Mouse (Mus musculus) heart, postnatal 36 days (tissue): ENCODE data around the gene Fam189b. TPM values are rescaled to one million over a fixed set of nuclear protein-coding genes. Genes with fewer than 3 reads are reported as not detected.
A peak's percentile ranks its signal among the peaks of the same experiment; 100 is the strongest.
"Not testable (repeated sequence)": the region's sequence is repeated elsewhere in the genome, so short reads cannot be mapped to it uniquely, and the experiment has no call there.

Source experiments
- DNase-seq, 2 experiments: peaks; one replicate each; pipeline ENCODE4 v3.0.0; 2021 to 2022
- intact Hi-C: fragments of 180-260 bp; cut with DNase I; formaldehyde crosslinking; loops from one replicate; pipeline ENCODE4 v1.15.1; 2025
- total RNA-seq, 2 experiments: library from RNA; stranded (reverse); gene quantifications; 2 replicates each; pipeline ENCODE4 v1.2.3; 2021

The Fam189b gene
- total RNA-seq, 2 experiments from 2014 or later, result 4.6 to 5.5 TPM

- DNase-seq, result no peak
- intact Hi-C loops, result no loop called here
These were observed 16.9 kb downstream of the Fam189b start for GRCm38 (mm10) chr3:89199839-89200238.

DNA sequence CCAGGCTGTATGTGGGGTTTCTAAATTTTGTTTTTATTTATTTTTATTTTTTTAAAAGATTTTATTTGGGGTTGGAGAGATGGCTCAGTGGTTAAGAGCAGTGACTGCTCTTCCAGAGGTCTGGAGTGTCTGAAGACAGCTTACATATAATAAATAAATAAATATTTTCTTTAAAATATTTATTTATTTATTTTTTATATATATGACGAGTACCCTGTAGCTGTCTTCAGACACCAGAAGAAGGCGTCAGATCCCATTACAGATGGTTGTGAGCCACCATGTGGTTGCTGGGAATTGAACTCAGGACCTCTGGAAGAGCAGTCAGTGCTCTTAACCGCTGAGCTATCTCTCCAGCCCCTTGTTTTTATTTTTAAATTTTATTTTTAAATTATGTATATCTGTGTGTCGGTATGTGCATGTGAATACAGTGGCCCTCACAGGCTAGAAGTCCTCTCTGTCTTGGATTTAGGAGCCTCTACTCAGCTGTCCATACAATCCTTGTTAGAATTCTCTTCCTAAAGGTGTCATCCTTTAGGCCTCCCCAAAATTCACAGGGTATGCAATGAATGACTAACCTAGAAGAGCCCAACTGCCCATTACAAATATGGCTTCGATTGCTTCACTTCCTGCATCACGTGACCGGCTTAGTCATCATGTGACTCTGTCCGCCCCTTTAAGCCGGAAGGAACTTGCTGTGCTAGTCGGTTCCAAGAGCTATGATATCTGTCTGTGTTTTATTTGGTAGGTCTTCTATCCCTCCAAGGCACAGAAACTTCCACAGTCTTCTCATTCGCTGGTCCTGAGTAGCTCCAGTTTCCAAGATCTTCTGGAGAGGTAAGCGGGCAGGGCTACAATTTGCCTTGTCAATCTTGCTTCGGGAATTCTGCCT is 19.6 kb downstream of the Fam189b start, which contains the start of gene Gba:
TSS of gene Gba (plus strand) at position 676 of the 889 bp plus-strand sequence.
- intact Hi-C loops, result no loop called here

DNA sequence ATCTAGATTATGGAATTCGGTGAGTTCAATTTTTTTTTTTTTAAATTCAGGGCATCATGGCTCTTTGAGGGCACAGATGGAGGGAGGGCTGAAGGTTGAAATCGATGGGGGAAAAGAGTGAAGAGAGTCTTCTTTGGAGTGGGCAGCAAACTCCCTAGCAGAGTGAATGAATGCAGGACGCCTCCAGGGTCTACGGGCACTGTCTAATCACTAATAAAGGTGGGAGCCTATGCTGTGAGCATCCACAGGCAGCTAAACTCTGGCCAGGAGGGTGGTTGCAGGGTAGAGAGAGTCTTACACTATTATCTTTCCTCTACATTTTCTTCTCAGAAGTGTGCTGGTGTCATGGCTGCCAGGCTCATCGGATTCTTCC is 20.2 kb downstream of the Fam189b start:
- no peak for DNase-seq
- intact Hi-C loops, result no loop called here

More for the DNA sequence above, 19.6 kb downstream of the Fam189b start, which contains the start of gene Gba:
- peak; percentile 87 to 88 for DNase-seq

- no peak for DNase-seq
- intact Hi-C loops, result no loop called here
These were observed 23.1 kb downstream of the Fam189b start for GRCm38 (mm10) chr3:89206079-89206478.

- intact Hi-C loops, result no loop called here
- no peak for DNase-seq
These were observed 23.8 kb downstream of the Fam189b start for GRCm38 (mm10) chr3:89206695-89207094.

DNA sequence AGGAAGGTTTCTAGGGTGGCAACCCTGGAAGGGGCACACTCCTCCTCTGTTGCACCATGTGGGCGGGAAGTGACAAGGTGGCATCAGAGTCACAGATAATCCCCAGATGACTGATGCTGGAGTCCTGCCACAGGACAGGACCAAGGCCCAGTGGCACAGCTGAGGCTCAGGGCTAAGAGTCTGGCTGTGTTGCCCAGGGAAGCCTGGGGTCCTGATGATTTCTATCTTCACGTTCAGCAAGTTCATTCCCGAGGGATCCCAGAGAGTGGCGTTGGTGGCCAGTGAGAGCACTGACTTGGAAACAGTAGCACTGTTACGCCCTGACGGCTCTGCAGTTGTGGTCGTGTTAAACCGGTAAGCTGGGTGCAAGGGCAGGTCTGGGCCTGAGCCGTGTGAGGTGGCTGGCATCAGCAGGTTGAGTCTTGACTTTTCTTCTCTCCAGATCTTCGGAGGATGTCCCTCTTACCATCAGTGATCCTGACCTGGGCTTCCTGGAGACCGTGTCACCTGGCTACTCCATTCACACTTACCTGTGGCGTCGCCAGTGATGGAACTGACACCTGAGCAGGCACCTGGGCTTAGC is 25.2 kb downstream of the Fam189b start:
- intact Hi-C loops, result no loop called here
- no peak for DNase-seq

- no peak for DNase-seq
- intact Hi-C loops, result no loop called here
These were observed 25.8 kb downstream of the Fam189b start for GRCm38 (mm10) chr3:89208736-89209135.

- DNase-seq, result no peak
- intact Hi-C loops, result no loop called here
These were observed 26.8 kb downstream of the Fam189b start for GRCm38 (mm10) chr3:89209731-89210130.

DNA sequence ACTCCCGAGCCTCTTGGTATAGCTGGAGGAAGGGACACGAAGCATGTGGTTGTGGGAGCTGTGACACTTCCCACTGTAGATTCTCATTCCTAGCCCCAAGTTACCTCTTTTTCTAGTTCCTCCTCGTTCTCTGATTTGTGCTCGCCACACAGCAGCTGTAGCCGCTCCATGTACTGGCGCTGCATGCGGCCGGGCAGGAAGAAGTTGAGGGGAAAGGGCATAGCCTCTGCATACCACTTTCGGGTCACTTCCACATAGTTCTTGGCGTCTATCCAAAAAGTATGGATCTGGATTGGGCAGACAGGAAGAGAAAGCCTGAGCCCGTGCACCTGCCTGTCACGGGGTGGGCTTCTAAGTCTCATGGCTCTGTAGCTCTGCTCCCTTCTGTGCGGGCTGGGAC is 27.2 kb downstream of the Fam189b start:
- no peak for DNase-seq
- intact Hi-C loops, result no loop called here

DNA sequence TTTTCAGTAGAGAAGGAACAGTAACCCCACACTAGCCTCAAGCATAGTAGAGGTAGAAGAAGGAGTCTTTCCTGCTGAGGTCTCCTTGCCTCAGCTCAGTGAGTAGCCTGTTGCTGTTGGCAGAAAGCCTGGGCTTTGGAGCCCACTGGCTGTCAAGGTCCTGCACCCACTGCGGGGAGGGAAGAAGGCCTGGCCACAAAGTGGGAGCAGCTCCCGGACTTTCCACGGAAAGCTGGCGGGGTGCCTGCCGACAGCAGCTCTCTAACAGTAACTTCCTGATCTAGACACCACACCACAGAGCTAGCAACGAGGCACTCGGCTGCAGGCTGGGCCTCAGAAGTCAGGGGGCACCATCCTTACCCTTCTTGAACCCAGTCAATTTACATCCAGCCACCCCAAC is 27.8 kb downstream of the Fam189b start:
- peak in 1 of 2 experiments; percentile 38 for DNase-seq
- intact Hi-C loops, result no loop called here

DNA sequence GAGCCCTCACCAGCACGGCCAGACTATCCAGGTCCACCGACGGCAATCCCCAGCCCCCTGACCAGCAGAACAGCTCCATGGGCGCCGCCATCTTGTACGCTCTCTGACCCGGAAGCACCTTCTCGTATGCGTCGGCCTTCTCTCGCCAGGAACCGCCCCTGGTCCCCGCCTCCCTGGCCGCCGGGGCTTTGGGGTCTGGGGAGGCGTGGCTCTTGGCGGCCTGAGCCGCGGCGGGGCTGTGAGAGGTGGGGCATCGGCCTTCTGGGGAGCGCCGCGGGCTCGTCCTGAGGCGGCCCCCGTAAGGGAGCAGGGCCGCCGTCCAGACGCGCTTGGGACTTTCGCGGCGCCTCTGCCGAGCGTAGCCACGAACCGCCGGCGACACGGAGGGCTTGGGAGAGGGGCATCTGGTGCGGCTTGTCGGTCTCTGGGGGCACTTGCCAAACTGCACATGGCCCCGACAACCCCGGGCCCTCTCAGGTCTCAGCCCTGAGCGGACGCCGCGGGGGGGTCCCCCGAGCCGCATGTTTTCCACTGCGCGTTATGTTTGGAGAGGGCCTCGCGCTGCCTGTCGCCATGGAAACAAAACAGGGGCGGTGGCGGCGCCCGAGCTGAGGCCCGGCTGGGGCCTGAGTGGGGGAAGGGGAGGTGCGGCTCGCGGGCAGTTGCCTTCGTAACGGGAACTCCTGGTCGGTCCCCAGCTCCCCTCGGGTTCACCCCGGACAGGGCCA is 31.0 kb downstream of the Fam189b start:
- DNase-seq, result peak; percentile 94
- intact Hi-C loops, result loop anchor here (2.0 kb wide), 1 partner anchor 17 kb away; no protein-coding TSS in a partner anchor

DNA sequence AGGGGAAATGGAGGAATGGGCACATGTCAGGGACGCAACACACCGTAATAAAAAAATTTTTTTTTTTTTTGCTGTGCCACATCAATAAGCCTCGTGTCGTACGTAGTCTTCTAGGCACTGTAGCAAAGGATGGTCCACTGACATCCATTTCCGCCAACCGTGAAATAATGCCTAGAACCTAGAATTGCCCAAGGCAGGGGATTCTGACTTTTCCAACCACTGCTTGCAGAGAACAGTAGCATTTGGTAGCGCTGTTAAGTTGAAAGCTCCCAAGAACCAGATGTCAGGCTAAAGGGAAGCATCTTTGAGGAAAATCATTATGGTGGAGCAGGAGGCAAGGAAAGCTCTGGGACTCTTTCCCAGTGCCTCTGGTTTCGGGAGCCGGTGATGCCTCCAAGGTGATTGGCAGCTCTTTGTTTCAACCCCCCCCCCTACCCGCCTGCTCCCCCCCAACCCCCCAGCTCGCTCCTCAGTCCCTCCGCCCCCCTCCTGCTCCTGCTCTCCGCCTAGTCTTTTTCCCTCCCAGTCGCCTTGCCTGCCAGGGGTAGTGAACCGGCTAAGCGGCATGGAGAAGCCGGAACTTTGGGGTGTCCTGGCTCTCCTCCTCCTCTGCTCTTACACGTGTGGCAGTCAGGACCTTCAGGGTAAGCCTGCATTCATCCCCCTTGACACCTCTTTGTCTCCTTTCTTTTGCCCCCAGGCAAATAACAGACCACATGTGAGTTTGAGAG is 31.9 kb downstream of the Fam189b start, which contains the start of gene Thbs3:
TSS of gene Thbs3 (plus strand) at position 500 of the 731 bp plus-strand sequence.
- DNase-seq, result peak; percentile 37 to 52
- intact Hi-C loops, result loop anchor here (2.0 kb wide), 1 partner anchor 18 kb away; no protein-coding TSS in a partner anchor

- DNase-seq, result peak; percentile 85 to 86
- intact Hi-C loops, result loop anchor here (2.0 kb wide), 3 partner anchors 19 to 125 kb away; no protein-coding TSS in a partner anchor
These were observed 32.9 kb downstream of the Fam189b start for GRCm38 (mm10) chr3:89215853-89216252.

- intact Hi-C loops, result loop anchor here (2.0 kb wide), 2 partner anchors 102 to 126 kb away; no protein-coding TSS in a partner anchor
- DNase-seq, result not testable (repeated sequence)
These were observed 33.5 kb downstream of the Fam189b start for GRCm38 (mm10) chr3:89216407-89216806.

DNA sequence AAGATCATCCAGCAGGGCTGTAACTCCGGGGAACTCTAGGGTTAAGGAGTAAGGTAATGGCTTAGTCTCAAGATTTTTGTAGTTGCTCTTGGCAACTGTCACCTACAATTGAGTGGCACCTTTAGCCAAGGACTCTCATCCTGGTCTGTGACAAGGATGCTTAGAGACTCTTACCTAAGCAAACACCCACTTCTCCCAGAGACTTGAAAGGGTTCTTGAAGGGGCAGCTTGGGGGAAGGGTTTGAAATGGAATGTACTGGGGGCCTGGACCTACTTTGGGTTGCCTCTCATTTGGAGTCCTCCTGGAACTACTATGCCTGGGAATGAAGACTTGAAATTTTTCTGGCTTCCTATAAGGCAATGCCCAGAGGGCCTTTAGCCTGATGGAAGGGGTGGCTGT is 35.3 kb downstream of the Fam189b start:
- no peak for DNase-seq
- intact Hi-C loops, result no loop called here

GRCm38 (mm10) chr3:89219546-89219945 is 36.6 kb downstream of the Fam189b start:
- intact Hi-C loops, result no loop called here
- no peak for DNase-seq

DNA sequence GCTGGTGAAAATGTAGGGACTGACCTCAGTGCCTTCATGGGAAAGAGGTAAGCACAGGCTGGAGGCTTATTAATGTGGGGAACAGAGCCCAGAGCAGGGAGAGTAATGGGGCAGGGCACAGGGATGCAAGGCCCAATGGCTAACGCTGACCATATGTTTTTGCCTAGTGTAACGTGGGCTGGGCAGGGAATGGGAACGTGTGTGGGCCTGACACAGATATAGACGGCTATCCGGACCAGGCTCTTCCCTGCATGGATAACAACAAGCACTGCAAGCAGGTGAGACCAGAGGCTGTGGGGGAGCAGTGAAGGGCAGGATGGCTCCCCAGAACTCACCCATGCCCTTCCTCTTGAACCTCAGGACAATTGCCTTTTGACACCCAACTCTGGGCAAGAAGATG is 38.2 kb downstream of the Fam189b start:
- intact Hi-C loops, result no loop called here

DNA sequence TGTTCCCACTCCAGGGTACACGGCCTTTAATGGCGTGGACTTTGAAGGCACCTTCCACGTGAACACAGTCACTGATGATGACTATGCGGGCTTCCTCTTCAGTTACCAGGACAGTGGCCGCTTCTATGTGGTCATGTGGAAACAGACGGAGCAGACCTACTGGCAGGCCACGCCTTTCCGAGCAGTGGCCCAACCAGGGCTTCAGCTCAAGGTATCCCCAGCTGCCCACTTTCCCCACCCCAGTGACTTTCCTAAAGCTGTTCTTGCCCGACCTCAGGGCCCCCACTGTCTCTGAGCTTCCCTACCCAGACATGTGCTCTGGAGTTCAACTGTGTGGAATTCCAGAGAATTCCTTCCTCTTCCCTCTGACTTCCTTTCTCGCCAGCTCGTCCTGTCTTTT is 41.9 kb downstream of the Fam189b start:
- intact Hi-C loops, result no loop called here
- DNase-seq, result no peak

More for the DNA sequence above, 38.2 kb downstream of the Fam189b start:
- DNase-seq, result no peak

GRCm38 (mm10) chr3:89225321-89225815 is 42.4 kb downstream of the Fam189b start:
- DNase-seq, result no peak

DNA sequence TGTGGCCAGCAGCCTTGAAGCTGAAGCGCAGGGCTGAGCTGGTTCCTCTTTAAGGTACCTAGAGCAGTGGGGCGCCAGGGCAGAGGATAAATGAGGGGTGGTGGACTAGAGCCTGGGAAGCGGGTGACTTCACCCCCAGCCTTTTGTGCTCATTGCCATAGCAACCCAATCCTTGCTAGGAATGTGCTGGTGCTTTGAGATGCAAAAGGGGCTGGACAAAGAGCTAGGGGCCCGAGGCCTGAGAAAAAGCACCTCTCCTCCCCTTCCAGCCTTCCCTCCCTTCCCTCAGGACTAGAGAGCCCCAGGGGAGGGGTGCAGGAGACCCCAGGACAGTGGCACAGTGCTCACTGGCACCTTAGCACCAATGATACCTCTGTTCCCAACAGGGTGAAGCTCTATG is 43.0 kb downstream of the Fam189b start:
- intact Hi-C loops, result no loop called here
- no peak for DNase-seq

More at GRCm38 (mm10) chr3:89225321-89225815, 42.4 kb downstream of the Fam189b start:
- intact Hi-C loops, result no loop called here
